Mouse (Mus musculus): ENCODE measurements around the gene Tenm4. TPM values are rescaled to one million over a fixed set of nuclear protein-coding genes. Genes with fewer than 3 reads are reported as not detected.

The Tenm4 gene
- polyA plus RNA-seq, 1 experiment from 2014 or later = 24.0 TPM

DNA sequence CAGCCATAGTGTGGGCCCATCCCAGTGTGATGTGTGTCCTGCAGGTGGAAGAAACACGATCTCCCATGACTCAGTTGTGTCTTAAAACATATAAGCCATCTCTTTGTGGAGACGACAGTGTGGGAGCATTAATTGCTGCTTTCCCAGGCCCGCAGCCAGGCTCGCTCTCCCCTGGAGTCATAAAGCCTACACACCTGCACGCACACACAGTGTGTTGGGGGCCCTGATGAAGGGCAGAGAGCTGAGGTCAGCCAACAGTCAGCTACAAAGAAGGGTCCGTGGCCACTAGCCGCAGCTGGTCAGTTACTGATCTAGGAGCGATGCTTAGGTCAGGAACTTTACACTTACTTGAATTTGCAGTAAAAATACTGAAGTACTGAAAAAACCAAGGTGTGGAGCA is 586.0 kb downstream of the Tenm4 start:
- H3K4me2 ChIP-seq = no peak overlapping the region
- ATAC-seq (ENCODE audit: insufficient read depth, low FRiP score, low read depth) = no peak
- H3K9ac ChIP-seq = no peak overlapping the region
- H3K27me3 ChIP-seq (replicated peaks) = no peaks in the 10 kb centered on the region
- no peak overlapping the region for H3K4me3 ChIP-seq (replicated peaks)
- H3K36me3 ChIP-seq = no peaks in the 10 kb centered on the region
- WGBS = 74% methylated on average over 8 of the region's 8 CpGs
- H3K9me3 ChIP-seq = no peaks in the 10 kb centered on the region
- H3K27ac ChIP-seq = no peak overlapping the region
- H3K4me1 ChIP-seq = peaks cover 19% of the 10 kb centered on the region

DNA sequence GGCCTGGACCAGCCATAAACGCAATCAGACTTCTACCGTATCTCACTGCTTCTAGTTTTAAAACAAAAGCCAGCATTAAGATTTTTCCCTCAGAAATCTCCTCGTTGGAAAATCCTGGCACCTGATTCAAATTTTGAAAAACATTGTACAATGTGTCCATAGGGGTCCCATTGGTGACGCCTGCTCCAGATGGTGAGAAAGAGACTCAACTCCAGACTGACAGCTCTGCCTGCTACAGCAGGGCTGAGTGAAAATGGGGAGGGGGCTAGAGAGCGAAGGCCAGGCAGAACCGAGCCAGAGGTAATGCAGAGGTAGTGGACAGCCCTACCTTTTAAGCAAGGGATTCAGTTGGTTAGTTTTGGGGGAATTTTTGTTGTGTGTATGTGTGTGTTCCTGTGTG is 589.2 kb downstream of the Tenm4 start:
- Histone ChIP-seq H3K9me3 (no peaks in the 10 kb centered on the region), H3K4me3 (replicated peaks) (no peak overlapping the region), H3K27me3 (replicated peaks) (no peaks in the 10 kb centered on the region), H3K4me2 (no peak overlapping the region), H3K4me1 (peaks cover 16% of the 10 kb centered on the region), H3K36me3 (no peaks in the 10 kb centered on the region), H3K9ac (no peak overlapping the region), H3K27ac (no peak overlapping the region)
- ATAC-seq (ENCODE audit: insufficient read depth, low FRiP score, low read depth) = no peak
- WGBS = 82% methylated on average over 6 of the region's 6 CpGs

DNA sequence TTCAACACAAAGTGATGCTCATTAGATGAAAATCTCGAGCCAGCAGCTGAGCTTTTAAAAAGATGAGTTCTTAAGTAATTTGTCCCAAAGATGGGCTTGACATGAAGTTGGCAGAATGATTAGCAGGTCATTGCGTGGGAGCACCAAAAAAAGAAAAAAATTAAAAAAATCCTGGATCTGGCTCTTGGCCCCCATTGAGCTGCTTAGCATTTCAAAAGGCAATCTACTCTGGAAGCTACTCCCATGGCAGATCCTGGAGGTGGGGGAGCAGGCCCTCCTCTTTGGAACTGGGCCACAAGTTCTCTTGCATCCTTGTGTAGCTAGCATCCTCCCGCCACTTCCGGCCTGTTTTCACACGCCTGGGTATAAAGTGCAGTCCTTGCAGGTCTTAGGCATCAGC is 590.1 kb downstream of the Tenm4 start:
- no peak overlapping the region for H3K9ac ChIP-seq
- no peaks in the 10 kb centered on the region for H3K36me3 ChIP-seq
- no peak overlapping the region for H3K4me2 ChIP-seq
- 55% methylated on average over 5 of the region's 5 CpGs for WGBS
- no peak overlapping the region for H3K4me3 ChIP-seq (replicated peaks)
- H3K4me1 ChIP-seq = peaks cover 9% of the 10 kb centered on the region
- no peak overlapping the region for H3K27ac ChIP-seq
- no peaks in the 10 kb centered on the region for H3K9me3 ChIP-seq
- ATAC-seq (ENCODE audit: insufficient read depth, low FRiP score, low read depth) = no peak
- H3K27me3 ChIP-seq (replicated peaks) = no peaks in the 10 kb centered on the region

- H3K4me3 ChIP-seq (replicated peaks) = no peak overlapping the region
- H3K9ac ChIP-seq = no peak overlapping the region
- no peak overlapping the region for H3K27ac ChIP-seq
- ATAC-seq (ENCODE audit: insufficient read depth, low FRiP score, low read depth) = no peak
- no peaks in the 10 kb centered on the region for H3K36me3 ChIP-seq
- no peaks in the 10 kb centered on the region for H3K4me1 ChIP-seq
- no peaks in the 10 kb centered on the region for H3K9me3 ChIP-seq
- H3K27me3 ChIP-seq (replicated peaks) = no peaks in the 10 kb centered on the region
- 59% methylated on average over 15 of the region's 15 CpGs for WGBS
- H3K4me2 ChIP-seq = no peak overlapping the region
Measured at GRCm38 (mm10) chr7:96765321-96765960, 594.4 kb downstream of the Tenm4 start.

GRCm38 (mm10) chr7:96767090-96767489 is 596.0 kb downstream of the Tenm4 start:
- Histone ChIP-seq H3K36me3 (no peaks in the 10 kb centered on the region), H3K9me3 (no peaks in the 10 kb centered on the region), H3K4me1 (no peaks in the 10 kb centered on the region), H3K9ac (no peak overlapping the region), H3K4me2 (no peak overlapping the region), H3K27ac (no peak overlapping the region), H3K27me3 (replicated peaks) (no peaks in the 10 kb centered on the region), H3K4me3 (replicated peaks) (no peak overlapping the region)
- no peak for ATAC-seq (ENCODE audit: insufficient read depth, low FRiP score, low read depth)
- WGBS = 74% methylated on average over 3 of the region's 3 CpGs

GRCm38 (mm10) chr7:96768718-96769117 is 597.7 kb downstream of the Tenm4 start:
- Histone ChIP-seq H3K4me2 (no peak overlapping the region), H3K4me1 (peaks cover 2% of the 10 kb centered on the region), H3K36me3 (0 out of 2 replicates have a peak, but pooled peaks cover 4% of the 10 kb centered on the region), H3K27ac (peak overlapping the region; percentile 61; the same call in 1 of the 2 replicates), H3K4me3 (replicated peaks) (no peak overlapping the region), H3K9ac (no peak overlapping the region), H3K27me3 (replicated peaks) (no peaks in the 10 kb centered on the region), H3K9me3 (no peaks in the 10 kb centered on the region)
- no peak for ATAC-seq (ENCODE audit: insufficient read depth, low FRiP score, low read depth)
- WGBS = 65% methylated on average over 6 of the region's 6 CpGs

GRCm38 (mm10) chr7:96769784-96770183 is 598.7 kb downstream of the Tenm4 start:
- no peaks in the 10 kb centered on the region for H3K9me3 ChIP-seq
- no peaks in the 10 kb centered on the region for H3K27me3 ChIP-seq (replicated peaks)
- no peak overlapping the region for H3K4me2 ChIP-seq
- no peak for ATAC-seq (ENCODE audit: insufficient read depth, low FRiP score, low read depth)
- peaks cover 5% of the 10 kb centered on the region for H3K4me1 ChIP-seq
- H3K36me3 ChIP-seq = 0 out of 2 replicates have a peak, but pooled peaks cover 4% of the 10 kb centered on the region
- no peak overlapping the region for H3K4me3 ChIP-seq (replicated peaks)
- no peak overlapping the region for H3K9ac ChIP-seq
- no peak overlapping the region for H3K27ac ChIP-seq
- 70% methylated on average over 4 of the region's 4 CpGs for WGBS

DNA sequence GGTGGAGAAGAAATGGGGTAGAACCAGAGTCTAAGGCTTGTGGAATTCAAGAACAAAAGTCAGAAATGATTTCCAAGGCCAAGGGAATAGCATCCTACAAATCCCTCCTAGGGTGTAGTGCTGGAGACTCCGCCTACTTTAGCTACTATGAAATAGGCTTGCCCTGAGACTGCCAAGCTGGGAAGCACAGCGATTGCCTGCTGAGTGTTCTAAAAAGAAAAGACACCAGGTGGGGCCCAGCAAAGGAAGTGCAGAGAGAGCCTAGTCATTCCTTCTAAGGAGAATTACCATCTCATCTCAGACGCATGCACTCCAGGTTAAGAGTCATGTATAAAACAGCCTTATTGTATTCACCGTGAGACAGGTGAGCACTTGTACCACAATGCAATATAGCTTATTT is 601.9 kb downstream of the Tenm4 start:
- Histone ChIP-seq H3K36me3 (0 out of 2 replicates have a peak, but pooled peaks cover 4% of the 10 kb centered on the region), H3K27me3 (replicated peaks) (no peaks in the 10 kb centered on the region), H3K4me3 (replicated peaks) (no peak overlapping the region), H3K9me3 (no peaks in the 10 kb centered on the region), H3K9ac (no peak overlapping the region), H3K4me1 (peaks cover 14% of the 10 kb centered on the region), H3K27ac (no peak overlapping the region), H3K4me2 (no peak overlapping the region)
- ATAC-seq (ENCODE audit: insufficient read depth, low FRiP score, low read depth) = no peak
- WGBS = 77% methylated on average over 4 of the region's 4 CpGs

GRCm38 (mm10) chr7:96773585-96774225 is 602.7 kb downstream of the Tenm4 start:
- Histone ChIP-seq H3K36me3 (0 out of 2 replicates have a peak, but pooled peaks cover 4% of the 10 kb centered on the region), H3K27ac (peak overlapping the region; percentile 70), H3K4me1 (peaks cover 14% of the 10 kb centered on the region), H3K4me2 (no peak overlapping the region), H3K9ac (no peak overlapping the region), H3K27me3 (replicated peaks) (no peaks in the 10 kb centered on the region), H3K4me3 (replicated peaks) (no peak overlapping the region), H3K9me3 (no peaks in the 10 kb centered on the region)
- WGBS = 87% methylated on average over 17 of the region's 17 CpGs
- no peak for ATAC-seq (ENCODE audit: insufficient read depth, low FRiP score, low read depth)

GRCm38 (mm10) chr7:96775080-96775486 is 604.0 kb downstream of the Tenm4 start:
- no peaks in the 10 kb centered on the region for H3K9me3 ChIP-seq
- H3K36me3 ChIP-seq = 0 out of 2 replicates have a peak, but pooled peaks cover 4% of the 10 kb centered on the region
- peak overlapping the region; percentile 92 for H3K27ac ChIP-seq
- 35% methylated on average over 6 of the region's 6 CpGs for WGBS
- ATAC-seq (ENCODE audit: insufficient read depth, low FRiP score, low read depth) = peak; percentile 48; the same call in 1 of the 2 replicates
- no peak overlapping the region for H3K4me3 ChIP-seq (replicated peaks)
- H3K4me1 ChIP-seq = peaks cover 14% of the 10 kb centered on the region
- peak overlapping the region; percentile 6; the same call in 1 of the 2 replicates for H3K4me2 ChIP-seq
- no peak overlapping the region for H3K9ac ChIP-seq
- no peaks in the 10 kb centered on the region for H3K27me3 ChIP-seq (replicated peaks)

GRCm38 (mm10) chr7:96777938-96778600 is 607.0 kb downstream of the Tenm4 start:
- no peaks in the 10 kb centered on the region for H3K27me3 ChIP-seq (replicated peaks)
- no peak overlapping the region for H3K4me3 ChIP-seq (replicated peaks)
- no peaks in the 10 kb centered on the region for H3K36me3 ChIP-seq
- peak; percentile 57; the same call in 1 of the 2 replicates for ATAC-seq (ENCODE audit: insufficient read depth, low FRiP score, low read depth)
- no peak overlapping the region for H3K9ac ChIP-seq
- WGBS = 83% methylated on average over 8 of the region's 8 CpGs
- H3K27ac ChIP-seq = no peak overlapping the region
- H3K4me1 ChIP-seq = peaks cover 14% of the 10 kb centered on the region
- H3K4me2 ChIP-seq = no peak overlapping the region
- H3K9me3 ChIP-seq = no peaks in the 10 kb centered on the region

DNA sequence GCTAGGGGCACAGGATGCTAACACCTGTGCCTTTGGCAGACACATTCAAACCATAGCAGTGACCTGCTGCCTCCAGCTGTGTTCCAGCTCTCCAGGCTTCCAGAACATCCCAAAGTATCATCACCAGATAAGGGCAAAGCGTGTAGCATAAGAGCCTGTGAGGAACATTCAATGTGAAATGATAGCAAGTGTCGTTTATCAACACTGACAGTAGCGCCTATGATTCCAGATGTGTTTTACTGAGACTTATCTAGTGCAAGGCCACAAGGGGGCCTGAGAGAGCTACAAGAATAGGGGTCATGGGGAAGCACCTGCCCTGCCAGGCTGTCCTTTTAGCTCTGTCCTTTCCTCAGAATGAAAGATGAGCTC is 607.5 kb downstream of the Tenm4 start:
- Histone ChIP-seq H3K4me2 (no peak overlapping the region), H3K9ac (no peak overlapping the region), H3K27ac (no peak overlapping the region), H3K9me3 (no peaks in the 10 kb centered on the region), H3K4me1 (peaks cover 13% of the 10 kb centered on the region), H3K4me3 (replicated peaks) (no peak overlapping the region), H3K27me3 (replicated peaks) (no peaks in the 10 kb centered on the region), H3K36me3 (no peaks in the 10 kb centered on the region)
- ATAC-seq (ENCODE audit: insufficient read depth, low FRiP score, low read depth) = peak; percentile 23; the same call in 1 of the 2 replicates
- WGBS = 61% methylated on average over 3 of the region's 3 CpGs

Data from stomach, embryonic 15.5 days (tissue).